Mouse (Mus musculus) liver, embryonic 13.5 days (tissue): ENCODE measurements around the gene Wdr54. TPM values are rescaled to one million over a fixed set of nuclear protein-coding genes. Genes with fewer than 3 reads are reported as not detected.
A peak's percentile ranks its signal among the peaks of the same experiment; 100 is the strongest.

Experiments
- ATAC-seq: fragments of 200-750 bp; cut with Nextera tagmentation; 2 replicates; pipeline ENCODE4 v1.8.0; 2017; ENCODE audit warnings: low read depth, mild to moderate bottlenecking, moderate number of reproducible peaks, moderate library complexity
- DNase-seq: peaks from one replicate; pipeline ENCODE4 v3.0.0; 2022
- H3K27ac ChIP-seq: fragments of 300-500 bp; sonication (generic); 2 replicates; pipeline ENCODE4 v1.5.1; 2015; ENCODE audit warnings: moderate library complexity, mild to moderate bottlenecking, inconsistent platforms
- H3K27me3 ChIP-seq: fragments of 300-500 bp; sonication (generic); 2 replicates; pipeline ENCODE4 v1.6.1; 2015; ENCODE audit warnings: mild to moderate bottlenecking, inconsistent platforms
- H3K36me3 ChIP-seq: fragments of 300-500 bp; sonication (generic); 2 replicates; pipeline ENCODE4 v1.6.1; 2015; ENCODE audit warnings: mild to moderate bottlenecking, inconsistent platforms
- H3K4me1 ChIP-seq: fragments of 300-500 bp; sonication (generic); replicated peaks from 2 replicates; pipeline ENCODE4 v1.6.1; 2015; ENCODE audit warnings: inconsistent platforms
- H3K4me2 ChIP-seq: fragments of 300-500 bp; sonication (generic); 2 replicates; pipeline ENCODE4 v1.6.1; 2015; ENCODE audit warnings: inconsistent platforms, mild to moderate bottlenecking, moderate library complexity
- H3K4me3 ChIP-seq: fragments of 300-500 bp; sonication (generic); replicated peaks from 2 replicates; pipeline ENCODE4 v1.5.1; 2015; ENCODE audit warnings: mild to moderate bottlenecking, inconsistent platforms
- H3K9ac ChIP-seq: fragments of 300-500 bp; sonication (generic); 2 replicates; pipeline ENCODE4 v1.6.1; 2015; ENCODE audit warnings: mild to moderate bottlenecking, inconsistent platforms
- H3K9me3 ChIP-seq: fragments of 300-500 bp; sonication (generic); replicated peaks from 2 replicates; pipeline ENCODE4 v1.6.1; 2016; ENCODE audit warnings: inconsistent platforms
- WGBS: fragments of 180-500 bp; shearing (Covaris S2); methylation state at CpG from one replicate; pipeline ENCODE4 v1.1.7; 2015; ENCODE audit not compliant: insufficient replicate concordance; 5-methylcytosine and 5-hydroxymethylcytosine counted together
- polyA plus RNA-seq: library from polyadenylated mRNA; unstranded; fragments of >200 nt; fragmentation: Nextera tagmentation; extraction: Ambion mirVana; gene quantifications from 2 replicates; pipeline ENCODE4 v1.2.1, GENCODE M21; 2015

The Wdr54 gene
- polyA plus RNA-seq, 1 experiment from 2014 or later = 0.67 TPM

- H3K36me3 ChIP-seq = no peaks in the 10 kb centered on the region
- peak overlapping the region; percentile 88 for H3K27ac ChIP-seq
- H3K27me3 ChIP-seq = peaks cover 74% of the 10 kb centered on the region
- peak overlapping the region; percentile 59 for H3K4me3 ChIP-seq
- 2% methylated on average over 11 of the region's 11 CpGs for WGBS
- peak overlapping the region; percentile 73; the same call in 1 of the 2 replicates for H3K9ac ChIP-seq
- H3K4me1 ChIP-seq = peaks cover 52% of the 10 kb centered on the region
- DNase-seq (no peak), ATAC-seq (peak; percentile 32)
- H3K9me3 ChIP-seq = no peaks in the 10 kb centered on the region
- H3K4me2 ChIP-seq = peak overlapping the region; percentile 69
Measured at GRCm38 (mm10) chr6:83138056-83138455, 18.1 kb downstream of the Wdr54 start.

GRCm38 (mm10) chr6:83137576-83137950 is 18.6 kb downstream of the Wdr54 start:
- Histone ChIP-seq H3K4me2 (peak overlapping the region; percentile 69), H3K9ac (peak overlapping the region; percentile 73), H3K27me3 (peaks cover 70% of the 10 kb centered on the region), H3K4me3 (peak overlapping the region; percentile 59), H3K4me1 (peaks cover 54% of the 10 kb centered on the region), H3K36me3 (no peaks in the 10 kb centered on the region), H3K27ac (peak overlapping the region; percentile 88), H3K9me3 (no peaks in the 10 kb centered on the region)
- 0% methylated on average over 12 of the region's 12 CpGs for WGBS
- ATAC-seq (peak; percentile 66), DNase-seq (peak; percentile 50)

- H3K9ac ChIP-seq = peak overlapping the region; percentile 73
- H3K27me3 ChIP-seq = peaks cover 65% of the 10 kb centered on the region
- 3% methylated on average over 26 of the region's 26 CpGs for WGBS
- ATAC-seq (peak; percentile 33), DNase-seq (no peak)
- H3K4me2 ChIP-seq = peak overlapping the region; percentile 69
- H3K4me1 ChIP-seq = peaks cover 52% of the 10 kb centered on the region
- H3K9me3 ChIP-seq = no peaks in the 10 kb centered on the region
- peak overlapping the region; percentile 88 for H3K27ac ChIP-seq
- H3K4me3 ChIP-seq = peak overlapping the region; percentile 59
- no peaks in the 10 kb centered on the region for H3K36me3 ChIP-seq
Measured at GRCm38 (mm10) chr6:83136881-83137575, 19.2 kb downstream of the Wdr54 start.

- no peak for DNase-seq
- WGBS = 36% methylated on average over 5 of the region's 5 CpGs
- Histone ChIP-seq H3K4me3 (peak overlapping the region; percentile 59), H3K4me1 (peaks cover 53% of the 10 kb centered on the region), H3K36me3 (no peaks in the 10 kb centered on the region), H3K27me3 (peaks cover 58% of the 10 kb centered on the region), H3K9me3 (no peaks in the 10 kb centered on the region), H3K9ac (peak overlapping the region; percentile 73), H3K4me2 (peak overlapping the region; percentile 69), H3K27ac (peak overlapping the region; percentile 88)
- ATAC-seq = no peak
Measured at GRCm38 (mm10) chr6:83136291-83136880, 19.8 kb downstream of the Wdr54 start.

GRCm38 (mm10) chr6:83135571-83136161 is 20.5 kb downstream of the Wdr54 start:
- H3K4me1 ChIP-seq = peaks cover 60% of the 10 kb centered on the region
- H3K27me3 ChIP-seq = peaks cover 54% of the 10 kb centered on the region
- DNase-seq = no peak
- H3K9me3 ChIP-seq = no peaks in the 10 kb centered on the region
- H3K9ac ChIP-seq = peak overlapping the region; percentile 73
- H3K4me3 ChIP-seq = peak overlapping the region; percentile 59
- ATAC-seq = no peak
- no peaks in the 10 kb centered on the region for H3K36me3 ChIP-seq
- peak overlapping the region; percentile 69 for H3K4me2 ChIP-seq
- WGBS = 26% methylated on average over 37 of the region's 37 CpGs
- H3K27ac ChIP-seq = 0 out of 2 replicates have a peak overlapping the region, but pooled peaks have one; percentile 88

- no peak for ATAC-seq
- WGBS = 64% methylated on average over 7 of the region's 7 CpGs
- Histone ChIP-seq H3K36me3 (no peaks in the 10 kb centered on the region), H3K4me3 (peak within 1 kb of the TSS; percentile 59), H3K4me2 (peak within 1 kb of the TSS; percentile 69), H3K9ac (peak within 1 kb of the TSS; percentile 73), H3K27me3 (peaks cover 53% of the 10 kb centered on the region), H3K9me3 (no peaks in the 10 kb centered on the region), H3K27ac (peak within 1 kb of the TSS; percentile 88), H3K4me1 (peaks cover 61% of the 10 kb centered on the region)
- no peak for DNase-seq
Measured at GRCm38 (mm10) chr6:83134951-83135513, 21.2 kb downstream of the Wdr54 start, which contains the start of gene Rtkn. Gene Rtkn, plus strand, starts transcription at chr6:83135463.

GRCm38 (mm10) chr6:83134226-83134625 is 22.0 kb downstream of the Wdr54 start:
- no peak overlapping the region for H3K4me3 ChIP-seq
- no peak overlapping the region for H3K27ac ChIP-seq
- H3K9ac ChIP-seq = no peak overlapping the region
- DNase-seq (no peak), ATAC-seq (no peak)
- H3K27me3 ChIP-seq = peaks cover 45% of the 10 kb centered on the region
- H3K4me2 ChIP-seq = no peak overlapping the region
- H3K4me1 ChIP-seq = peaks cover 61% of the 10 kb centered on the region
- H3K9me3 ChIP-seq = no peaks in the 10 kb centered on the region
- no peaks in the 10 kb centered on the region for H3K36me3 ChIP-seq
- 51% methylated on average over 3 of the region's 3 CpGs for WGBS

- peak; percentile 18; the same call in 1 of the 2 replicates for ATAC-seq
- H3K4me2 ChIP-seq = no peak overlapping the region
- peaks cover 44% of the 10 kb centered on the region for H3K4me1 ChIP-seq
- H3K27me3 ChIP-seq = peaks cover 30% of the 10 kb centered on the region
- no peak for DNase-seq
- H3K9ac ChIP-seq = no peak overlapping the region
- H3K9me3 ChIP-seq = no peaks in the 10 kb centered on the region
- H3K27ac ChIP-seq = peak overlapping the region; percentile 67
- no peak overlapping the region for H3K4me3 ChIP-seq
- H3K36me3 ChIP-seq = no peaks in the 10 kb centered on the region
- 61% methylated on average over 9 of the region's 9 CpGs for WGBS
Measured at GRCm38 (mm10) chr6:83132176-83132919, 23.8 kb downstream of the Wdr54 start.

- Histone ChIP-seq H3K4me3 (no peak overlapping the region), H3K9ac (no peak overlapping the region), H3K9me3 (no peaks in the 10 kb centered on the region), H3K27ac (peak overlapping the region; percentile 78), H3K4me2 (peak overlapping the region; percentile 11; the same call in 1 of the 2 replicates), H3K27me3 (peaks cover 22% of the 10 kb centered on the region), H3K36me3 (no peaks in the 10 kb centered on the region), H3K4me1 (peaks cover 36% of the 10 kb centered on the region)
- DNase-seq (no peak), ATAC-seq (peak; percentile 69)
- WGBS = 46% methylated on average over 6 of the region's 6 CpGs
Measured at GRCm38 (mm10) chr6:83131469-83132034, 24.6 kb downstream of the Wdr54 start.

GRCm38 (mm10) chr6:83127419-83127818 is 28.8 kb downstream of the Wdr54 start:
- ATAC-seq (no peak), DNase-seq (no peak)
- no peaks in the 10 kb centered on the region for H3K27me3 ChIP-seq
- 72% methylated on average over 5 of the region's 5 CpGs for WGBS
- peaks cover 9% of the 10 kb centered on the region; the same call in 1 of the 2 replicates for H3K36me3 ChIP-seq
- H3K4me2 ChIP-seq = no peak overlapping the region
- H3K9me3 ChIP-seq = no peaks in the 10 kb centered on the region
- no peak overlapping the region for H3K27ac ChIP-seq
- H3K9ac ChIP-seq = no peak overlapping the region
- no peak overlapping the region for H3K4me3 ChIP-seq
- peaks cover 40% of the 10 kb centered on the region for H3K4me1 ChIP-seq
